Mouse (Mus musculus): ENCODE data around the gene Gata2. TPM values are rescaled to one million over a fixed set of nuclear protein-coding genes. Genes with fewer than 3 reads are reported as not detected.

The Gata2 gene
- polyA plus RNA-seq, 1 experiment from 2014 or later, result 14.5 TPM

DNA sequence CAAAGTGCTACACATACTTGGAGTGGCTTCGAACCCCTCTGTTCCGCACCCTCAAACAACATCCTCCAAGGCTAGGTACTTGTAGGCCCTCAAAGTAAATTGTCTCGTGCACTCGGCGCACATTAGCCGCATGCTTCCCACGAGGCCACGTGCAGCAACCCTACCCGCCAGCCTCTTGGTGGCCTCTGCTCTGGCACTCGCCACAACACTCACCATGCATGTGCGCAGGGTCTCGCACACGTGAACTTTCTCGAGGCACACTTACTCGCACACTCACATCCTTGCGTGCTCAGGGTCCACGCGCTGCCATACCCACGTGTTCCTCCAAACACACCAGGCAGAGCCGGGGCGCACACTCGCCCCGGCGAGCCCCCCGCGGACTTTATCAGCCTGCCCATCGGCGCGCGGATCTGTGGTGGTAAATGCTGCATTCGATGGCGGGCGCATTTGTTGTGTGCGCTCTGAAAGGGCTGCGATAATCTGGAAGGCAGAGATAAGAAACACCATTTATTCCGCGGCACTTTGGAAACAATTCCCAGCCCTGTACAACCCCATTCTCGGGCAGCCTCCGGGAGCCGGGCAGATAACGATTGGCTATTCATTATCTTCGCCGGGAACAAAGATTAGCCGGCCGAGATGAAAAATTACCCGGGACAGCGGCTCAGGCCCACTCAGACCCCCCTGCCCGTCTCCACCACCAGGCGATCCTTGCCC lies 3.2 kb upstream of the Gata2 start:
- Histone ChIP-seq H3K9ac (ENCODE audit: low read depth, low read length) (no peak overlapping the region), H3K4me1 (ENCODE audit: control insufficient read depth, insufficient read depth, low read length) (peaks cover 13% of the 10 kb centered on the region), H3K36me3 (ENCODE audit: control insufficient read depth, insufficient read depth, low read length) (no peaks in the 10 kb centered on the region), H3K27me3 (ENCODE audit: control insufficient read depth, insufficient read depth, low read length) (peaks cover 79% of the 10 kb centered on the region), H3K4me2 (peak overlapping the region; percentile 78), H3K9me3 (replicated peaks; ENCODE audit: control insufficient read depth, low read length) (no peaks in the 10 kb centered on the region), H3K27ac (ENCODE audit: low read depth, low read length) (no peak overlapping the region), H3K4me3 (ENCODE audit: low read depth, low read length) (peak overlapping the region; percentile 52)
- ATAC-seq (replicated peaks; ENCODE audit: insufficient number of reproducible peaks, low FRiP score, low TSS enrichment), result no peak; the same call in 1 of the 2 replicates
- WGBS (ENCODE audit: insufficient replicate concordance), result 2% methylated on average over 49 of the region's 49 CpGs

DNA sequence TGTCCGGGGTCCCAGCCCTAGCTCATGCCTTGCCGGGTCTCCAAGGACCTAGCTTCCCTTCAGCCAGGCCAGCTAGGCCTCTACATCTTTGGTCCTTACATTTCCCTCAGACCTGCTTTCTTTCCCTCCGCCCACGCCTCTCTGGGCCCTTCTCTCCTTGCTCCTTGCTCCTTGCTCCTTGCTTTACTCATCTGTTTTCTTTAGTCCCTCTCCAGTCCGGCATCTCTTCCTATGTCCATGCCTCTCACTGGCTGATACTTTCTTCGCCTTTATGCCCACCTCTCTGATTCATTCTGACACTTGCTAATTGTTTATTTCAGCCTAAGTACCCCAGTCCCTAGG lies 2.7 kb upstream of the Gata2 start:
- WGBS (ENCODE audit: insufficient replicate concordance), result 10% methylated on average over 6 of the region's 6 CpGs

DNA sequence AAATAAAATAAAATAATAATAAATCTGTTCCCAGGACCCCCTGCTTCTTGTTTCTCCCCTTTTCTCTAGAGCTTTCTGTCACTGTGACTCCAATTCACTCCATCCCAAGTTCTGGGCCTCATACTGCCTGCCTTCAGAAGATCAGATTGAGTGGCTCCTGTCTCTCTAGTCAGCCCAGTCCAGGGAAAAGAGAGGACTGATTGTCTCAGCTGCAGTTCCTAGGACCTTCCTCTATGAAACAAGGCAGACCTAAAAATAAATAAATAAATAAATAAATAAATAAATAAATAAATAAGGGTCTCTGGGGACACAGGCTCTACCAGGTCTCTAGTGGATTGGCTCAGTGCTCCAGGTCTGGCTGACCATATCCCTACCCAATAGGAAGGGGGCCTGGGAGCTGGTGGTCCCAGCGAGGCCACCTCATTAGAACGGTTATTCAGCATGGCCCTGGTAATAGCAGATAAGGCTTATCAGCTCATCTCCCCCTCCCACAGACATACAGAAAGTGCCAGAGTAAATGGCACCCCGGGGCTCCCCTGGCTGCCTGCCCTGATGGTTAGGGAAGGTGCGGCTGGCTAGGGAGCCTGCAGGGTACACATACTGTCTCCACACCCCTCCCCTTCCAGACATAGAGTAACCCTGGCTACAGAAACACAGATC lies 2.1 kb upstream of the Gata2 start:
- H3K9me3 ChIP-seq (replicated peaks; ENCODE audit: control insufficient read depth, low read length), result no peaks in the 10 kb centered on the region
- peaks cover 89% of the 10 kb centered on the region for H3K27me3 ChIP-seq (ENCODE audit: control insufficient read depth, insufficient read depth, low read length)
- 26% methylated on average over 4 of the region's 4 CpGs for WGBS (ENCODE audit: insufficient replicate concordance)
- no peak overlapping the region for H3K4me3 ChIP-seq (ENCODE audit: low read depth, low read length)
- no peak overlapping the region for H3K4me2 ChIP-seq
- ATAC-seq (replicated peaks; ENCODE audit: insufficient number of reproducible peaks, low FRiP score, low TSS enrichment), result no peak
- no peak overlapping the region for H3K9ac ChIP-seq (ENCODE audit: low read depth, low read length)
- H3K4me1 ChIP-seq (ENCODE audit: control insufficient read depth, insufficient read depth, low read length), result peaks cover 13% of the 10 kb centered on the region
- H3K36me3 ChIP-seq (ENCODE audit: control insufficient read depth, insufficient read depth, low read length), result no peaks in the 10 kb centered on the region
- no peak overlapping the region for H3K27ac ChIP-seq (ENCODE audit: low read depth, low read length)

More for the DNA sequence above, 2.7 kb upstream of the Gata2 start:
- Histone ChIP-seq H3K9me3 (replicated peaks; ENCODE audit: control insufficient read depth, low read length) (no peaks in the 10 kb centered on the region), H3K4me3 (ENCODE audit: low read depth, low read length) (no peak overlapping the region), H3K9ac (ENCODE audit: low read depth, low read length) (no peak overlapping the region), H3K4me2 (peak overlapping the region; percentile 78), H3K4me1 (ENCODE audit: control insufficient read depth, insufficient read depth, low read length) (peaks cover 13% of the 10 kb centered on the region), H3K27ac (ENCODE audit: low read depth, low read length) (no peak overlapping the region), H3K36me3 (ENCODE audit: control insufficient read depth, insufficient read depth, low read length) (no peaks in the 10 kb centered on the region), H3K27me3 (ENCODE audit: control insufficient read depth, insufficient read depth, low read length) (peaks cover 84% of the 10 kb centered on the region)
- no peak for ATAC-seq (replicated peaks; ENCODE audit: insufficient number of reproducible peaks, low FRiP score, low TSS enrichment)

DNA sequence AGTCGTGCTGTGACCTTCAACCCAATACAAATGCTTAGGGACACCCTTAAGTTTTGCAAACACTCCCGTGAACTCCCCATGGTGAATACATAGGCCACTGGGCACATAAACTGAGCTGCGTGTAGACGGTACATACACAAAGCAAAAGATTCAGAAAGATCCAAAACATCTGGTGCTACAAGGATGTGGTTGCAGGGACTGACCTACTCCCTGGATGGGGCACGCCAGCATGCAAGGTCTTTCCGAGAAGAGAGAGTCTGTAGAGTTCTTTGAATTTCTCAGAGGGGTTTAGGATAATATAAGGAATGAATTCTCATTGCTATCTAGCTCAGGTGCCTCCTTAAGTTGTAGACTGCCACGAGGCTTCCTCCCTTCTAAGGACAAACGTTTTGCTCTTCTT lies 935 bp upstream of the Gata2 start:
- H3K27ac ChIP-seq (ENCODE audit: low read depth, low read length), result no peak overlapping the region
- WGBS (ENCODE audit: insufficient replicate concordance), result 32% methylated on average over 8 of the region's 8 CpGs
- H3K9ac ChIP-seq (ENCODE audit: low read depth, low read length), result no peak overlapping the region
- peaks cover 94% of the 10 kb centered on the region for H3K27me3 ChIP-seq (ENCODE audit: control insufficient read depth, insufficient read depth, low read length)
- H3K4me3 ChIP-seq (ENCODE audit: low read depth, low read length), result no peak overlapping the region
- no peak for ATAC-seq (replicated peaks; ENCODE audit: insufficient number of reproducible peaks, low FRiP score, low TSS enrichment)
- no peaks in the 10 kb centered on the region for H3K36me3 ChIP-seq (ENCODE audit: control insufficient read depth, insufficient read depth, low read length)
- H3K9me3 ChIP-seq (replicated peaks; ENCODE audit: control insufficient read depth, low read length), result no peaks in the 10 kb centered on the region
- H3K4me2 ChIP-seq, result no peak overlapping the region
- peaks cover 18% of the 10 kb centered on the region for H3K4me1 ChIP-seq (ENCODE audit: control insufficient read depth, insufficient read depth, low read length)

DNA sequence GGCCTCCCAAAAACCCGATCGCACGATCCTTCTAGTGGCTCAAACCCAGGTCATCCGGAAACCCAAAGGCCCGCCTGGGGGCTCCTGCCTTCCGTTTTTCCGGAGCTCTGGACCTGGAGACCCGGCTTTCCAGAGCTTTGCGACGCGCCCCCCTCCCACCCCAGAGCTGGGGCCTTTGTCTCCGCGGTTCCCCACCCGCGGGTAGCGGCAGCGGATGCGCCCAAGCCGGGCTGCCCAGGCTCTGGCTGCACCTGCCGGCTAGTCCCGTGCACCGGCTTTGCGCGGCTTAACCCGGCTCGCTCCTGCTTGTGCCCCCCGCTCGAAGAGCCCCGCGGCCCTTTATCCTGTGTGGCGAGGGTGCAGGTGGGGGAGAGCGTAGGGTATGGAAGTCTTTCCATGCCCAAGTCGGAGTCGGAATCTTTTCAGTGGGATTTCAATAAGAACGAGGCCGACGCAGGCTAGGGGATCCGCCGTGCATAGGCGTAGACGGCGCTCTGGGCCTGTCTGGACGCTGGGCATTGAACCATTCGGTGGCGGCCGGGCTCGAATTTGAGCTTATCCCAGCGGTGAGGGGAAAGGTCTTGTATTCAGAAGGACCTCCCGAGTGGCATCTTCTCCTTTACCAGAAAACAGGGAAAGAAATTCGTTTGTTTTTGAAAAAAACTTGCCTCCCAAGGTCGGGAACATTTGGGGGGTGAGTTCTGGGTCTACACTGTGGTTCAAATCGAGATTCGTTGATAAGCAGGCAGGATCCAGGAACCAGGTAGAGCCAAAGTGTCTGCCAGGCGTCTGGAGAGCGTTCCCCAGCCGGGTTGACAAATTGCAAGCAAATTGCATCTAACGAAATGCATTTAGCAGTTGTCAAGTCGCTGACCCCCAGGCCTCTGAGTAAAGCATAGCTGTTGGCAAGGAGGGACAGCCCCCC lies 624 bp downstream of the Gata2 start:
- ATAC-seq (replicated peaks; ENCODE audit: insufficient number of reproducible peaks, low FRiP score, low TSS enrichment), result no peak
- H3K27ac ChIP-seq (ENCODE audit: low read depth, low read length), result no peak overlapping the region
- peak overlapping the region; percentile 52 for H3K9ac ChIP-seq (ENCODE audit: low read depth, low read length)
- peak overlapping the region; percentile 47 for H3K4me3 ChIP-seq (ENCODE audit: low read depth, low read length)
- no peaks in the 10 kb centered on the region for H3K36me3 ChIP-seq (ENCODE audit: control insufficient read depth, insufficient read depth, low read length)
- WGBS (ENCODE audit: insufficient replicate concordance), result 2% methylated on average over 58 of the region's 58 CpGs
- peaks cover 28% of the 10 kb centered on the region for H3K4me1 ChIP-seq (ENCODE audit: control insufficient read depth, insufficient read depth, low read length)
- peak overlapping the region; percentile 84 for H3K4me2 ChIP-seq
- H3K9me3 ChIP-seq (replicated peaks; ENCODE audit: control insufficient read depth, low read length), result no peaks in the 10 kb centered on the region
- peaks cover 94% of the 10 kb centered on the region for H3K27me3 ChIP-seq (ENCODE audit: control insufficient read depth, insufficient read depth, low read length)

DNA sequence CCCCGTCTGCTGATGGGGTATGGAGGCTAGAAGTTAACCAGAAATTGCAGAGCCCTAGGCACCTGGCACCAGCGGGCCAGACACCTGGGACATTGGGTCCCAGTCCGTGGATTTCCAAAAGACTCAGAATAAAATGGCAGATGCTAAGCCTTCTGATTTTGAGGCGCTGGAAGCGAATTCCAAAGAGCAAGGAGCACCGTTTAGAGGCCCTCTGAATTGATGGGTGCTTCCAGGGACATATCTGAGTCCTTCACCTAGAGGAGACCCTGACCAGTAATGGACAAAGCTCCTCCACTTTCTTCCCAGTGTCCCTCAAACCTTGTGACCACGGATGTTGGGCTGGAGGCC lies 1.3 kb downstream of the Gata2 start:
- H3K4me1 ChIP-seq (ENCODE audit: control insufficient read depth, insufficient read depth, low read length), result peaks cover 27% of the 10 kb centered on the region
- 9% methylated on average over 7 of the region's 7 CpGs for WGBS (ENCODE audit: insufficient replicate concordance)
- no peaks in the 10 kb centered on the region for H3K36me3 ChIP-seq (ENCODE audit: control insufficient read depth, insufficient read depth, low read length)
- peak overlapping the region; percentile 84 for H3K4me2 ChIP-seq
- H3K27ac ChIP-seq (ENCODE audit: low read depth, low read length), result no peak overlapping the region
- peak overlapping the region; percentile 22; the same call in 1 of the 2 replicates for H3K9ac ChIP-seq (ENCODE audit: low read depth, low read length)
- peaks cover 94% of the 10 kb centered on the region for H3K27me3 ChIP-seq (ENCODE audit: control insufficient read depth, insufficient read depth, low read length)
- no peak for ATAC-seq (replicated peaks; ENCODE audit: insufficient number of reproducible peaks, low FRiP score, low TSS enrichment)
- H3K9me3 ChIP-seq (replicated peaks; ENCODE audit: control insufficient read depth, low read length), result no peaks in the 10 kb centered on the region
- H3K4me3 ChIP-seq (ENCODE audit: low read depth, low read length), result no peak overlapping the region; the same call in 1 of the 2 replicates

DNA sequence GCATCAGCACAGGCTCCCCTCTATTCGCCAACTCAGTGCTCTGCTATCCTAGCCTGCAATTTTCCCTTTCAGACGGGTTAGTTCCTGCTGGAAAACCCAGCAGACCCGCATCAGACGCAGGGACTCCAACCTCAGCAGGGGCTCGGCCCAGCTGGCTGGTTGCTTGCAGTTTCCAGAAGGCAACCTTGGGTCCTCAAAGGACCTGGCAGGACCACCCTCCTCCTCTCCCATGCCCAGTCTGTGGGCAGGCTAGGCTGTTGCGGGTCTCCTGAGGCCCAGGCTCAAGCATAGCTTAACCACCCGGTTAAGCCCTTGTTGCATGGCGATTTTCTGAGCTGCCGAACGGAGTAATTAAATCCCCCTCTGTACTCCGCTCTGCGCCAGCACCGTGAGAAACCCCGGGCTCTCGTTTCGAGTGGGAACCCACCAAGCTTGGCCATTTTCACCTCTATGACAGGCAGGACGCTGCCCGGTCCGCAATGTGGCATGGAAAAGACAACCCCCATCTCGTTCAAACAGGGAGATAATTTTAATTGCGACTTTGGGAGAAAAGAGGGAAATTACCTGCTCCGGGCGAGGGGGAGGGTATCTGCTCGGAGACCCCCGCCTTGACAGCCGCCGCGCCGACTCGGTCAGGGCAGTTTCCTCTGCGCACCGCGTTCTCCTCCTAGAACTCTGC lies 2.5 kb downstream of the Gata2 start:
- ATAC-seq (replicated peaks; ENCODE audit: insufficient number of reproducible peaks, low FRiP score, low TSS enrichment), result no peak
- WGBS (ENCODE audit: insufficient replicate concordance), result 5% methylated on average over 33 of the region's 33 CpGs
- Histone ChIP-seq H3K9ac (ENCODE audit: low read depth, low read length) (peak overlapping the region; percentile 69), H3K9me3 (replicated peaks; ENCODE audit: control insufficient read depth, low read length) (no peaks in the 10 kb centered on the region), H3K4me1 (ENCODE audit: control insufficient read depth, insufficient read depth, low read length) (peaks cover 20% of the 10 kb centered on the region), H3K36me3 (ENCODE audit: control insufficient read depth, insufficient read depth, low read length) (no peaks in the 10 kb centered on the region), H3K27me3 (ENCODE audit: control insufficient read depth, insufficient read depth, low read length) (peaks cover 95% of the 10 kb centered on the region), H3K27ac (ENCODE audit: low read depth, low read length) (no peak overlapping the region), H3K4me3 (ENCODE audit: low read depth, low read length) (peak overlapping the region; percentile 47), H3K4me2 (peak overlapping the region; percentile 71)

DNA sequence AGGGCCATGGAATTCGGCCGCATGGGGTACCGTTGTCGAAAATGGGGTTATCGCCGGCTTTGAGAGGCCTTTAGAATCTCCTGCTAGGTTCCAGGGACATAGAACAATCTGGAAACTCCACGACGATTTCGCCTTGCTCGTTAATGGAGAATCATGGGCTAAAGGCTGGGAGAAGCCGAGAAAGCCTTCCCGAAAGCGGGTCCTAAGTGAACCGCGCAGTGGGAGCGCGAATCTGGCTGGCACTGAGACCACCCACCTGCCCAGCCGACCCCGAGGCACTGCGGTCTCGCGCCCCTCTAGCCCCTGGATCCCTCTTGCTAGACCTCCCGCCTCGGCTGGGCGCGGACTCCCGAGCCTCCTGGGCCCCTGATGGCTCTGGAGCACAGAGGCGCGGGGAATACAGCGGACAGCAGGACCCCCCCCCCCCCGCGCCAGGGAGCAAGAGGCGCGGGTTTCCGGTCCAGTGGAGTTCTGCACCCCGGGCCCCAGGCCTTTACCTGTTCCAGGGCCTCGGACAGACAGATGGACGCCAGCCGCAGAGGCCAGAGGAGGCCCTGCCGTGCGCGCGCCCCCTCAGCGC lies 3.1 kb downstream of the Gata2 start:
- no peak for ATAC-seq (replicated peaks; ENCODE audit: insufficient number of reproducible peaks, low FRiP score, low TSS enrichment)
- under 1% methylated on average over 43 of the region's 44 CpGs for WGBS (ENCODE audit: insufficient replicate concordance)
- peak overlapping the region; percentile 71 for H3K4me2 ChIP-seq
- no peaks in the 10 kb centered on the region for H3K36me3 ChIP-seq (ENCODE audit: control insufficient read depth, insufficient read depth, low read length)
- H3K27me3 ChIP-seq (ENCODE audit: control insufficient read depth, insufficient read depth, low read length), result peaks cover 95% of the 10 kb centered on the region
- H3K4me1 ChIP-seq (ENCODE audit: control insufficient read depth, insufficient read depth, low read length), result peaks cover 20% of the 10 kb centered on the region
- H3K4me3 ChIP-seq (ENCODE audit: low read depth, low read length), result peak overlapping the region; percentile 47
- H3K27ac ChIP-seq (ENCODE audit: low read depth, low read length), result peak overlapping the region; percentile 36
- H3K9ac ChIP-seq (ENCODE audit: low read depth, low read length), result peak overlapping the region; percentile 69
- no peaks in the 10 kb centered on the region for H3K9me3 ChIP-seq (replicated peaks; ENCODE audit: control insufficient read depth, low read length)

Measured in heart, embryonic 11.5 days (tissue).